Mouse (Mus musculus): ENCODE data around the gene Trpc5os.

The Trpc5os gene

GRCm38 (mm10) chrX:144456281-144456680 is at the start of gene Trpc5os:
Gene Trpc5os, plus strand, starts transcription at chrX:144456581.
- no peak for DNase-seq (ENCODE audit: low spot score in 2 of 2)

- DNase-seq (ENCODE audit: low spot score in 2 of 2): no peak
Measured at GRCm38 (mm10) chrX:144408036-144408435, 48.3 kb upstream of the Trpc5os start.

GRCm38 (mm10) chrX:144420259-144420658 is 36.1 kb upstream of the Trpc5os start:
- DNase-seq (ENCODE audit: low spot score in 2 of 2): no peak

GRCm38 (mm10) chrX:144421091-144421490 is 35.3 kb upstream of the Trpc5os start:
- no peak for DNase-seq (ENCODE audit: low spot score in 2 of 2)

- no peak for DNase-seq (ENCODE audit: low spot score in 2 of 2)
Measured at GRCm38 (mm10) chrX:144423848-144424247, 32.5 kb upstream of the Trpc5os start.

DNA sequence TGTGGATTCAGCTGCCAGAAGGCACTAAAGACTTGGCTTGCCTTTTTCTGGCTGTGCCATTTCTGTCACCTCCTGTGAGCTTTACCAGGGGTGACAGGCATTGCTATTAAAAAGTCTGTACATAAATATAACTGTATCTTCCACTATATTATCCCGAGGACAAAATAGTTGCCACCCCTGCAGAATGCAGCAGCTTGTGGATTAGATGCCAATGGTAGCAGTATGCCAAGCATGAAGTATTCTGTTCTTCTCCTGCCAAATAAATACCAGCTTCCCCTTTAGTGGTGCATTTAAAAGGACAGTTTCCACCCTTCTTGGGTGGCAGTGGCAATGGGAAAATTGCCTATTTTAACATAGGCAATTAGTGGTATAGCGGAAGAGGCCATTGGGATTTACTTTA is 8.0 kb downstream of the Trpc5os start:
- DNase-seq (ENCODE audit: low spot score in 2 of 2): no peak

DNA sequence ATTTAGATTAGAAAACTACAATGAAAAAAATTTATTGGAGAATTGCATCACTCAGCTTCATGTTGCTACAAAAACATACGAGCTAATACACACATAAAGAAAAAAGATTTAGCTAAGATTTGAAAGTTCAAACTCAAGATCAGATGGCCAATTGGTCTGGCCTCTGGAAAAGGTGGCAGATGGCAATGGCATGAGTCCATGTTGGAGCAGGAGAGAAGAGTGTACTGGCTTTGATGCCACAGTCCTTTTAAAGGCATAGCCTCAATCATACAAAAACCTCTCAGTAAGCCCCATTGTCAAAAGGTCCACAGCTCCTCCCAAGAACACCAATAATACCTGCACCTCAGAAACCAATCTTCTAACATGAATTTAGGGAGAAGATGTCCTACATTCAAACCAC is 35.0 kb downstream of the Trpc5os start:
- no peak for DNase-seq (ENCODE audit: low spot score in 2 of 2)

DNA sequence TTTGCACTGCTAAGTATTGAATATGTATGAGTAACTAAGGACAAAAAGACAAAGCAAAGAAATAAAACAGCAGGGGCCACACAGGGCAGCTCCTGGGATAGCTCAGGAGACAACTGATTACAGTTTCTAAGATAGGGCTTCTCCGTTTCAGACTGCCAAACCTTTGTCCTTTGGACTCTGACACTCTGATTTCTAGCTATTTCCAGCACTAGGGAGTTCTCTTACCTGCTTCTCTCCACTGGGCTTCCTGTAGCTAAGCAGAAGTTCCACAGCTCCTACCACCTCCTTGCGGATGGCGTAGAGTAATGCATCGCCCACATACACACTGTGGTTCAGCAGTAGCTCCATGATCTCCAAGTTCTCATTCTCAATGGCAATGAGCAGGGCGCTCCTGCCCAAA is 66.9 kb downstream of the Trpc5os start:
- DNase-seq (ENCODE audit: low spot score in 2 of 2): no peak

DNA sequence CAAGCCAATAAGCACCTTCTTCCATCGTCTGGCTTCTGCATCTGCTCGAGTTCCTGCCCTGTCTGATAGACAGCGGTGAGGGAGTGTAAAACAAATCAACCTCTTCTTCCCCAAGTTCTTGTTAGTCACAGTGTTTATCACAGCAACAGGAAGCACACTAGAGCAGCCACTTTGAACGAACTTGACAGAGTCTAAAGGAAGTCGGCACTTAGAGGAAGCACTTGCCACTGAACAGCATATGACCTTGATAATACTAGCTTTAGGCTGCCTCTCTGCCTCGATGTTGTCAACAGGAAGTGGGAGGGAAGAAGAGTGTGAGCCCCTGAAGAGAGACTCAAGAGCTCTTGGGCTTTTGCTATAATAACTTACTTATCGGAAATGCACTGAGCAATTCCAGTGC is 69.7 kb downstream of the Trpc5os start:
- no peak for DNase-seq (ENCODE audit: low spot score in 2 of 2)

Measured in urinary bladder, adult 18-20 months (tissue).